Mouse (Mus musculus) limb, embryonic 12.5 days (tissue): ENCODE data around the gene Dph1. TPM values are rescaled to one million over a fixed set of nuclear protein-coding genes. Genes with fewer than 3 reads are reported as not detected.

Experiments used
- ATAC-seq: fragments of 200-750 bp; cut with Nextera tagmentation; 2 replicates; pipeline ENCODE4 v1.8.0; 2017; ENCODE audit warnings: low read depth, moderate TSS enrichment; ENCODE audit not compliant: insufficient number of reproducible peaks, insufficient read depth, low FRiP score, low TSS enrichment
- H3K27ac ChIP-seq: fragments of 300-500 bp; sonication (generic); 2 replicates; pipeline ENCODE4 v1.5.1; 2016; ENCODE audit warnings: mild to moderate bottlenecking, moderate library complexity
- H3K27me3 ChIP-seq: fragments of 300-500 bp; sonication (generic); 2 replicates; pipeline ENCODE4 v1.6.1; 2016; ENCODE audit warnings: mild to moderate bottlenecking, moderate library complexity
- H3K36me3 ChIP-seq: fragments of 300-500 bp; sonication (generic); 2 replicates; pipeline ENCODE4 v1.6.1; 2016; ENCODE audit warnings: mild to moderate bottlenecking, moderate library complexity
- H3K4me1 ChIP-seq: fragments of 300-500 bp; sonication (generic); replicated peaks from 2 replicates; pipeline ENCODE4 v1.6.1; 2016
- H3K4me2 ChIP-seq: fragments of 300-500 bp; sonication (generic); 2 replicates; pipeline ENCODE4 v1.6.1; 2016; ENCODE audit warnings: mild to moderate bottlenecking, moderate library complexity
- H3K4me3 ChIP-seq: fragments of 300-500 bp; sonication (generic); replicated peaks from 2 replicates; pipeline ENCODE4 v1.5.1; 2016; ENCODE audit warnings: mild to moderate bottlenecking
- H3K9ac ChIP-seq: fragments of 300-500 bp; sonication (generic); replicated peaks from 2 replicates; pipeline ENCODE4 v1.6.1; 2016; ENCODE audit warnings: mild to moderate bottlenecking, moderate library complexity
- H3K9me3 ChIP-seq: fragments of 300-500 bp; sonication (generic); 2 replicates; pipeline ENCODE4 v1.6.1; 2016; ENCODE audit warnings: mild to moderate bottlenecking, moderate library complexity
- WGBS: fragments of 180-500 bp; shearing (Covaris S2); methylation state at CpG from one replicate; pipeline ENCODE4 v1.1.7; 2016; 5-methylcytosine and 5-hydroxymethylcytosine counted together
- microRNA counts: library from miRNA; unstranded; fragments of <30 nt; microRNA quantifications from one replicate; lab custom pipeline; 2017
- microRNA-seq: library from miRNA; unstranded; fragments of <30 nt; microRNA quantifications from one replicate; pipeline ENCODE4, GENCODE M21; 2017
- polyA plus RNA-seq: library from polyadenylated mRNA; unstranded; fragments of >200 nt; fragmentation: Nextera tagmentation; extraction: Ambion mirVana; gene quantifications from 2 replicates; pipeline ENCODE4 v1.2.1, GENCODE M21; 2016

Gene Dph1
- polyA plus RNA-seq, 1 experiment from 2014 or later: 24.0 TPM

DNA sequence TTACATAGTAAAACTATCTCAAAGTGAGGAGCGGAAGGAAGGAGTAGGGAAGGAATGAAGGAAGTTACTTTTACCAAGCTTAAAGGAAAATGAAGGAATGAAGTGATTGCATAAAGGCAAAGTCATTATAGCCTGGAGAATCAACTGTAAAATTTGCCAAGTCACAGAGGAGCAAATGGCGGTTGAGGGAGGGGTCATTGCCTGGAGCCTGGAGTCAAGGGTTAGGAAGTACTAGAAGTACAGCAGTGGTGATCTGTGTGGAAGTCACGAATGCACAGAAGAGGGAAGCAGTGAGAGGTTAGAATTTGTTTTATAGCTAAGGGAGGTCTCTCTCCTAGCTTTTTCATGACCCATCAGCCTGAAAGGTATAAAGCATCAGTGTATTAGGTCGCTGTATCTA lies 59.7 kb downstream of the Dph1 start:
- 74% methylated on average over 4 of the region's 4 CpGs for WGBS
- Histone ChIP-seq H3K27ac (no peak overlapping the region), H3K4me3 (no peak overlapping the region), H3K9ac (no peak overlapping the region), H3K4me2 (no peak overlapping the region), H3K9me3 (no peaks in the 10 kb centered on the region), H3K27me3 (no peaks in the 10 kb centered on the region), H3K4me1 (peaks cover 29% of the 10 kb centered on the region), H3K36me3 (no peaks in the 10 kb centered on the region; the same call in 1 of the 2 replicates)
- ATAC-seq: no peak

DNA sequence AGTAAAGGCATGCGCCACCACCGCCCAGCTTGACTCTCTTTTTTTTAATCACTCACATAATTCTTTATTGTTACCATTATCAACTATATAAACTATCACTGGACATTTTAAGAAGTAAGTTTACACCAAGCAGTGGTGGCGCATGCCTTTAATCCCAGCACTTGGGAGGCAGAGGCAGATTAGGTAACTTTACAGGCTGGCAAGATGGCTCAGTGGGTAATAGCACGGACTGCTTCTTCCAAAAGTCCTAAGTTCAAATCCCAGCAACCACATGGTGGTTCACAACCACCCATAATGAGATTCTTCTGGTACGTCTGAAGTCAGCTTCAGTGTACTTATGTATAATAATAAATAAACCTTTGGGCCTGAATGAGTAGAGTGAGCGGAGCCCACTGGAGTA lies 61.6 kb downstream of the Dph1 start:
- no peak overlapping the region for H3K27ac ChIP-seq
- ATAC-seq: no peak
- 96% methylated on average over 6 of the region's 6 CpGs for WGBS
- no peaks in the 10 kb centered on the region for H3K9me3 ChIP-seq
- no peaks in the 10 kb centered on the region for H3K27me3 ChIP-seq
- H3K4me2 ChIP-seq: no peak overlapping the region
- H3K9ac ChIP-seq: no peak overlapping the region
- H3K36me3 ChIP-seq: no peaks in the 10 kb centered on the region; the same call in 1 of the 2 replicates
- no peak overlapping the region for H3K4me3 ChIP-seq
- H3K4me1 ChIP-seq: peaks cover 12% of the 10 kb centered on the region

MicroRNAs within 50 kb of the gene (microRNA counts, 519-probe panel; counts per million panel counts)
- microRNA mmu-miR-132 (lab: Ali Mortazavi, UCI) (3,305 counts per million, percentile 17 among the panel's probes with 10 or more counts), microRNA mmu-miR-212 (lab: Ali Mortazavi, UCI) (not detected)

Small RNAs within 50 kb of the gene (microRNA-seq; reads per million reads assigned to microRNA genes)
- 81.4 reads per million, percentile 49 among the genes with 10 or more reads in this experiment for gene Mir132
- gene Mir212: 7.9 reads per million, percentile 22 among the genes with 10 or more reads in this experiment

Other genes with a start within 250 kb of the Dph1 start
- gene Hic1, start 21.7 kb downstream of the Dph1 start, polyA plus RNA-seq: 30.3 and 35.5 TPM in 2 replicates
- 29.6 and 31.0 TPM in 2 replicates for gene Ovca2, start 12.4 kb downstream of the Dph1 start, polyA plus RNA-seq
- 1.5 and 2.1 TPM in 2 replicates for gene Rtn4rl1, start 2.5 kb upstream of the Dph1 start, polyA plus RNA-seq
- 153 and 163 TPM in 2 replicates for gene Rpa1, start 157.1 kb upstream of the Dph1 start, polyA plus RNA-seq
- gene Smyd4, start 157.2 kb upstream of the Dph1 start, polyA plus RNA-seq: 20.4 and 22.7 TPM in 2 replicates
- 177 and 181 TPM in 2 replicates for gene Serpinf1, start 231.5 kb upstream of the Dph1 start, polyA plus RNA-seq
- gene Serpinf2, start 248.3 kb upstream of the Dph1 start, polyA plus RNA-seq: 0.09 and 0.35 TPM in 2 replicates